Mouse (Mus musculus) embryonic fibroblast, embryonic 13.5 days (primary cell): ENCODE measurements at regions not wholly inside any gene's neighbourhood (a gene's known extent, or its start where the extent isn't known, plus 50 kb on each side); places are given as distances from the start of the nearest gene placed in this dataset.

Experiments
- CTCF ChIP-seq: IDR thresholded peaks from 2 replicates; pipeline ENCODE4 v1.5.1; 2011; ENCODE audit warnings: mild to moderate bottlenecking, control low read depth, low read length, moderate library complexity, borderline replicate concordance; ENCODE audit not compliant: insufficient read depth
- POLR2A ChIP-seq: IDR thresholded peaks from 2 replicates; pipeline ENCODE4 v1.6.1; 2011; ENCODE audit warnings: low read depth, mild to moderate bottlenecking, control low read depth, low read length, moderate library complexity

DNA sequence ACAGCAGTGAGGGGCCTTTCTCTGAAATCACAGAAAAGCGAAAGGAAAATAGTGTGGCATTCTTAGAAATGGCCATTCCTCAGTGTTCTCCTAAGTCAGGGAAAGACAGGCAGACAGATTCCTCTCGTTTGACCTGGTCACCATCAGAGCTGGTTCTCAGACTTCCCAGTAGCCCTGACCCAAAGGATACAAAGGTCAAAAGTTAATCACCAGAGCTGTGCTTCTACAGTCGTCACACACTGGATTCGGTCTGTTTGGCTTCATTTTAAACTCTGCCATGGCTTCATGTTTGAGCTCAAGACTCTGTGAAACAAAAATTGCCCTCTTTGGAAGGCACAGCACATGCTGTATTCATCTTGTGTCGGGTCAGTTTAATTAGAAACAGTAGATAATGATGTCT is 255.6 kb downstream of the Kcnj2 start:
- TF ChIP-seq POLR2A (no peak), CTCF (no peak)
